Mouse (Mus musculus) gonadal fat pad, adult 2 months (tissue): Measurements from ENCODE around the gene Nt5dc3. TPM values are rescaled to one million over a fixed set of nuclear protein-coding genes. Genes with fewer than 3 reads are reported as not detected.

Experiments
- DNase-seq: peaks from one replicate; pipeline ENCODE4 v3.0.0-alpha.2; 2012; ENCODE audit warnings: low read depth
- polyA plus RNA-seq: library from polyadenylated mRNA; depleted of rRNA; stranded (reverse); fragments of >200 nt; gene quantifications from 2 replicates; pipeline ENCODE4 v1.2.3, GENCODE M21; 2012

Gene Nt5dc3
- polyA plus RNA-seq, 1 experiment: 15.5 TPM

DNA sequence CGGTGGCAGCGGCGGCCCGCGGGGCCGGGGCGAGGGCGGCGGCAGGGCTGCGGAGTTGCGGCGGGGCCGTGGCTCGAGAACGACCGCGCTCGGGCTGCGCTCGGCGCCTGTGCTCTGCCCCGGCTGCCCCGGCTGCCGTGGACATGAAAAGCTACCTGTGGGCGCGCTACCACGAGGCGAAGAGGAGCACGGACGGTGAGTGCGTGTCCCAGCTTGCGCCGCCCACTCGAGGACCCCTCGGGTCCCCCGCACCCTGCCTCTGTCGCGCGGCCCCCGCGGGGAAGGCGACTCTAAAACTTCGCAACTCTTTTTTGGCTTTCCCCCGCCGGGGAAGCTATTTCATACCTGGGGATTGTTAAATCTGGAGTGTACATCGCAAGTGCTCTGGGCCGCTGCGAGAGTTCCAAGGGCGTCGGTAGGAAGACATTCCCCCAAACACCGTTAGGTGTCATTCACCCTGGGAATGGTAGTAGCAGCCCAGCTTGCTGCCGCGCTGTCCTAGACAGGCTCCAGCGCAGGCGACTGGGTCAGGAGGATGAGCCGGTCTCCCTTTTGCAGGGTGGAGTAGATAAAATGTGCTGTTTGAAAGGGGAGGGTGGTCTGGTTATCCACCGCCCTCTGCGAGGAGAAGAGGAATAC, 431 bp downstream of the Nt5dc3 start:
- DNase-seq: no peak

DNA sequence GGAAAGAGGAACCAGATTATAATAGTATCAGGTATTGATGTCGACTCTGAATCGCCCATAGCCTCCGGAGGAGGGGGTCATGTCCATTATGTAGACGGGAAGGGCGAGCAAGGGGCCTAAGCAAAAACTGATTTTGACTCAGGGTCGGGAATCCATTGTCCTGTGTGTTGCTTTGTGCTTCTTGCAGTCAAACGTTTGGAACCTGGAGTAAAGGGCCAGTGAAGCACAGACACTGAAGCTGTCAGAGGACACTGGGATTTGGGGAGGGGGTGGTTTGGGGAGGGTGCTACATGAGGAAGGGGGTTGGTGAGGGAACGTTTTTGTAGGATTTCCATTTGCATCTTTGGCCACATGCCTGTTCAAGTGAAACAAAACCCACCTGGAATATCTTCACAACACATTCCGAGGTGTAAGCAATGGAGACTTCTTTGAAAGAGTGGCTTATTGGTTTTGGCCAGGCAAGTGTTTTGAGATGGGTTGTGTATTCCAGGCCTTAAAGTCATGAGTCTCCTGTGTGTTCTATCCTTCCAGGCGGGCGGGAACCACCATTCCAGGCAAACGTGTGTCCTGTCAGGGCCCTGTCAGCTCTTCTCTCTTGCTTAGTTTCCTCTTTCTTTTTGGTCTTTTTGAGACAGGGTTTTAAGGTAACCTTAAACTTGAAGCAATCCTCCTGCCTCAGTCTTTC, 1.2 kb downstream of the Nt5dc3 start:
- DNase-seq: no peak

DNA sequence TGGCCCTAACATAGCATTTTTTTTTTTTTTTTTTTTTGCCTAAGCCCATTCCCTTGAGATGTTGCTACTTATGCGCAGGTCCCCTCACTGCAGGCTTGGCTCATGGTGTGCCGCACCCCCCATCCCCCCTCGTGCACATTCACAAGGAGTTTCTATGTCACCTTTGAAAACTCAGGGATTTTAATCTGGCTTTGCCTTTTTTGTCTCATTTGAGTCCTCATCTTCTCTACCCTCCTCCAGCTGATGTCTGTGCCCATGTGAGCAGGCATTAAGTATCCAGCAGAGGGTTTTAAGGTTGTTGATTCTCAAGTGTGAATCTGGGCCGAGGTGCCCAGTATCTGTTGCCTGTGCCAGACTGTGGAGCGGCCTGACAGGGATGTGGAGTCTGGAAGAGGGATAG, 2.8 kb downstream of the Nt5dc3 start:
- no peak for DNase-seq

DNA sequence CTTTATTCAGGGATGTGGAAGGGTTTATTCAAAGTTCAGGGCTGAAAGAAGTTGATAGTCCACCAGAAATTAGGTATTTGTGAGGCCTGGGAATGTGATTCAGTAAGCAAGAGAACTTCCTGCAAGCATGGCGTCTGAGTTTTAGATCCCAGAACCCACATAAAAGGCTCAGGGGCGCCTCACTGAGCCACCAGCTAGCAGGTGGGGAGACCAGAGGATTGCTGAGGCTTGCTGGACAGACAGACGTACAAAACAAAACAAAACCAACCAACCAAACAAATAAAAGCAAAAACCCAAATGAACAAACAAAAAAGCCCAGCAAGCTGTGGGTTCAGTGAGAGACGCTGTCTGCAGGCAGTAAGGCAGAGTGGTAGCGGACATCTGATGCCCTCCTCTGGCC, 3.9 kb downstream of the Nt5dc3 start:
- DNase-seq: no peak

DNA sequence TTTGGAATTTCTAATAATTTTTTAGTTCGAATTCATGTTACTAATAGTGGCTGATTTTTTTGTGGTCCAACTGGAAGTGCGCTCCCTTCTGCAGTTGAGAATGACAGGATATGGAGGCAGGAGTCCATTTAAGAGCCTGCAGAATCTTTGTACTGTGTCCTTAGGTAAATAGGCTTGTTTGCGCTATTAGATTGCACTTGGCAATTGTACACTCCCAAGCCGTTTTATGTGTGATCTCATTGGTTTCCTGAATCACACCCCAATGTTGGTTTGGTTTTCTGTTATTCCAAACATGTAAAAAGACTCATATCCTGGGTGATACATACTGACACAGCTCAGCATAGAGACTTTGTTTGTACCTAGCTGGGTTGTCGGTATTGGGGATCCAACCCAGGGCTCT, 4.8 kb downstream of the Nt5dc3 start:
- DNase-seq: no peak

DNA sequence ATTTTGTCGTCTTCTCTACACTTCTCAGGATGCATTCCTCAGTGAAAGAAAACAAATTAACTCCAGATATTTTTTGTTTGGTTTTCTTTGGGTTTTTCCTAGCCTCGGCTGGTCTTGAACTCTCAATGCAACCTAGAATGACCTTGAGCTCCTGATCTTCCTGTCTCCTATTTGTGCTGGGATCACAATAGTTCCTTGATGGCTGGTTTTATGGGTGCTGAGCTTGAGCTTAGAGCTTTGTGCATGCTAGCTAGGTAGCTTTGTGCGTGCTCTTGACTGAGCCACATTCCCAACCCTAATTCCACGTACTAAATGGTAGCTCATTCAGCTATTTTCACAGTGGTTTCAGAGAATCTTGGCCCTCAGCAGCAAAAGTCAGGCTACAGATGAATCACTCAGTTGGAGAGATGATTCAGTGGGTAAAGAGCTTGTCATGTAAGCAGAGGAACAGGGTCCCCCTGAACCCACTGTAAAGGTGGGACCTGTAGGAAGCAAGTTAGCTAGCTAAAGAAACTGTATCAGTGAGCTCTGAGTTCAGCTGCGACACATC, 5.4 kb downstream of the Nt5dc3 start:
- DNase-seq: no peak

DNA sequence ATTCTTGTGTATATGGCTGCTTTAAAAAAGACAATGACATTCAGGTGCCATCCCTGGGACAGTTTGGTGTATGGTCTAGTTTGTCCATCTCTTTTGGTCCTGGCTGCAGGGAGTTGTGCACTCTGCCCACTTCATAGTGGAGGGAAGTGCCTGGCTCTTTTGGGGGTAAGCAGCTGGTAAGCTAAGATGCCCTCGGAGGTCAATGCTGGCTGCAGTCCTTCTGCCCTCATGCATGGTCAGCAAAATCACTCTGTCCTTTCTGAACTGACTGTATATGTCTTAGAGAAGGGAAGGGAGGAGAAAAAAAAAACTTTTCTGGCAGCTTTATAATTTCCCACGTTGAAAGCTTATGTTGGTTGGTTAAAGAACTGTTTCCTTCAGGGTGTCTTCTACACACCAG, 6.6 kb downstream of the Nt5dc3 start:
- no peak for DNase-seq

DNA sequence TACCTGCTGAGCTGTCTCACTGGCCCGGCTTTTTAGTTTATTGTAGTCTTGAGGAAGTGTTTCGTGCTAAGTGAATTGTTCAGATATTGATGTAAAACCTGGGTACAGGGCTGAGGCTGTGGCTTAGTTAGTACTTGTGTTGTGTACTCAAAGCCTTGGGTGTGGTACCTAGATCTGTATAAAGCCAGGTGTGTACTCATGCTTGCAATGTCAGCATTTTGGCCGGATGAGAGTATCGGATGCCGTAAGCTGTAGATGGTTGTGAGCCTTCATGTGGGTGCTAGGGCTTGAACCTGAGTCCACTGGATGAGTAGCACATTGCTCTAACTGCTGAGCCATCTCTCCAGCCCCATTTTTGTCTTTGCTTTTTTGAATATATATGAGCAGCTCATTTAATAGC, 7.3 kb downstream of the Nt5dc3 start:
- no peak for DNase-seq

DNA sequence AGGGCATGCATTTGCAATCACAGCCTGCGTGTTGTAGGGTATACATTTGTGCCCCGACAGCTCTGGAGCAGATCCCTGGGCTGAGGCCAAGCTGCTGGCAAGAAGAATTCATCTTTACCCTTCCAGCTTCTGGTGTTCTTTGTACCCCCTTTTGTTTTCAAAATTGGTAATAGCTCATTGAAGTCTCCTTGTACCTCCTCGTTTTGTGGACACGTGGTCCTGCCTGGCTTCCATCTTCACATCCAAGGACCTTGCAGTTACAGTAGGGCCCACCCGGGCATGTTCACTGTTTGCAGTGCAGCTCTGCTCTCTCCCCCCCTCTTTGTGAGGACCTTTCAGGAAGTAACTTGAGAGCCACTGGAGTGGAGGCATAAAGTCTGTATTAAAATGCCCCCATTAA, 9.4 kb downstream of the Nt5dc3 start:
- no peak for DNase-seq

DNA sequence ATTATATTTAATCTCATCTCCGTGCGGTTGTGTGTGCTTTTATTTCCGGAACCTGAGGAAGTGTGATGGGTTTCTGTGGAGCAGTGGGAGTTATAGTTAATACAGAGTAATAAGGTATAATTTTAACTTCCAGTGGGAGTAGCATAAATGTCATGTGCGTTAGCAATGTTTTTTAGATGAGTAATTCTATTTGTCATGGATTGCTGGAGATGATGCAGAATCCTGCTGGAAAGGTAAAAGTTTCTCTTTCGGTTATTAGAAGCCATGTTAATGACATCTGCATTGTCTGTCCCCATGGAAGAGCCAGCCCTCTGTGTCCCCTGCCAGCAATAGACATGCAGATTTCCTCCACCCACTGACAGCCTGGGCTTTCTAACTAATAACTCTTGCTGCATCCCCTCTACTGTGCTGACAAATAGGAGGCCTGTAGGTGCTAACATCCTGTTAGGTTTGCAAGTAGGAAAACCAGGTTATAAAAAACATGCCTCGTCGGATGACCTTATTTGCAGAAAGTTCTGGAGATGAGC, 10.4 kb downstream of the Nt5dc3 start:
- no peak for DNase-seq

DNA sequence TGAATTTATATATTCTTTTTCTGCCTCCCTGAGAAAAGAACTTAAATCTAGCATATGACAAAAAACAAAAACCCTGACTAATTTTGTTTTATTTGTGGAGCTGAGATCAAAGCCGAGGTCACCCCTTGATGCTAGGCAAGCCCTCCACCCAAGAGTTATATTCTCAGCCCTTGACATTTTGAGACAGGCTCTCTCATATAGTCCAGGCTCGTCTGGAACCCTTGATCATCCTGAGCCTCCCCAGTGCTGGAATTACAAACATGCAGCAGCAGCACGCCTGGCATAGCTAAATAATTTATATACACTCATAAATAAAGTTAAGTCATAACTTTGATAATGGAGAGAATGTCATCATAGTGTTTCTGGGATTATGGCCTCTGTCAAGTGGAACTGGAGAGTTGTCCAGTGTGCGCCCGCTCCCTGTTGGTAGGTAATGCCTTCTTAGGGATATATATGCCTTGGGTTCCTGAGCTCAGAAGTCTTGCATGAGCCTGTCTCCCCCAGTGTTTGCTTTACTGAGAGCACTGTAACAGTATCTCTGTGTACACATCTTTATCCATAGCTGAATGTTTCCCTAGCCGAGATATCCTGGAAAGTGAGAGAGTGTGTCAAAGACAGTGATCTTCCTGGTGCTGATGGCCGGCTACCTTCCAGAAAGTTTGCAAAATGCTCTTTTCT, 12.8 kb downstream of the Nt5dc3 start:
- DNase-seq: no peak

DNA sequence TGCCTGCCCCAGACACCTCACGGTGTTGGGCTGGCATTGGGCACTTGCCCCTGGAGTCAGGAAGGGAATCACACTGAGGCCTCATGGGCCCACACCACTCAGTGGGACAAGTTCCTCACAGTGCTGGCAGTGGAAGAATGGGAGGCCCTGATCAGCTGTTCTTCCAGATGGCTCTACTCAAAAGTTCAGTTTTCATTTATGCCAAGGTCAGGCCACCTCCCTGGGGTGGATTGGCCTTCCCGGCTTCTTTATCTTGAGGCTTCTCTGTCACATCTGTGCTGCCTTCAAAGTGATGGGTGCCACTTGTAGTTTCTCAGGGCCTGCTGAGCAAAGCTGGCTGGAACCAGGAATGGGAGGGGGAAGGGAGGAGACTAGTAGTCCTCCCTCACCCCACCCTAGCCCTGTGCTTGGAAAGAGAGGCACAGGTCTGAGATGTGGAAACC, 14.7 kb downstream of the Nt5dc3 start:
- no peak for DNase-seq

DNA sequence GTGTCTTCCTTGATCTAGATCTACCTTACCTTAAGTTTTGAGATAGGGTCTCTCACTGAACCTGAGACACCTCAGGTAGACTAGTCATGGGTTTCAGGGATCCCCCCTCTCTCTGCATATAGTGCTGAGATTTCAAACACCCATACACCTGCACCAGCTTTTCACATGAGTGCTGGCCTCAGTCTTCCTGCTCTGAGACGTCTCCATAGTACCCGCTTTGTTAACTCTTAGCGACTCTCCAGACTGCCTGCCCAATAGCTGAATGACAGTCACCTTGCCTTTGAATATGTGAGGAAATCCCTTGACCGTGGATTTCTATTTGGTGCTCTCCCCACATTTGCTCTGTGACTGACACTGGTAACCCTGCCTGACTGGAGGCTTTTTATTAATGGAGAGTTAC, 15.4 kb downstream of the Nt5dc3 start:
- DNase-seq: no peak

DNA sequence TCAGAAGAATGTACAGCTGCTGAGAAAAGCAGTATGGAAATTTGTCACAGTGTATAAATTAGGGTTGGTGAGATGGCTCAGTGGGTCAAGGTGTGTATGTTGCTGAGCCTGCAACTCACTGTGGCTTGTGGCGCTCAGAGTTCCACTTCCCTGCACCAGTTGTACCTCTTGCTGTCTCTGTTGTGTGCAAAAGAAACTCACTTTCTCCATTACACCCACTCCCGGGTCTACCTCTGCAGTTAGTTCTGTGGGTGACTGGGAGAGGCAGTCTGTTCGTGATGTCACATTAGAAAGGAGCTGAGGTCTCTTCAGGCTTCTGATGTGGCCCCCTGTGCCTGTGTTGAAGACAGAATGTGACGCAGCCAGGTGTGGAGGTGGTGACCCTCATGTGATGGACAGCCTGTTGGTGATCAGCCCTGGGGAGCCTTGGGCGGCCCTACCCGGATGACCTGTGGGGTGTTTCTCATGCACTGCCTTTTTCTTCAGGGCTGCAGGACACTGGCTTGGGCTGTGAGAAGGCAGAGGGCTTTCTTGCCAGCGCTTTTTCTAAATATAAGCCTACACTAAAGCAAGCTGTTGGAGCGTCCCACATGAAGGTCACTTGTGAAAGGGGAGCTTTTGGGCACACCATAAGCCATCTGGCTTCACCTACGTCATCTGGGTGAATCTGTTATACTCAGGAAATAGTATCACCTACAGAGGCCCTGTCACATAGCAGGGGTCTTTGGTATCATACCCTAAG, 16.2 kb downstream of the Nt5dc3 start:
- DNase-seq: no peak

DNA sequence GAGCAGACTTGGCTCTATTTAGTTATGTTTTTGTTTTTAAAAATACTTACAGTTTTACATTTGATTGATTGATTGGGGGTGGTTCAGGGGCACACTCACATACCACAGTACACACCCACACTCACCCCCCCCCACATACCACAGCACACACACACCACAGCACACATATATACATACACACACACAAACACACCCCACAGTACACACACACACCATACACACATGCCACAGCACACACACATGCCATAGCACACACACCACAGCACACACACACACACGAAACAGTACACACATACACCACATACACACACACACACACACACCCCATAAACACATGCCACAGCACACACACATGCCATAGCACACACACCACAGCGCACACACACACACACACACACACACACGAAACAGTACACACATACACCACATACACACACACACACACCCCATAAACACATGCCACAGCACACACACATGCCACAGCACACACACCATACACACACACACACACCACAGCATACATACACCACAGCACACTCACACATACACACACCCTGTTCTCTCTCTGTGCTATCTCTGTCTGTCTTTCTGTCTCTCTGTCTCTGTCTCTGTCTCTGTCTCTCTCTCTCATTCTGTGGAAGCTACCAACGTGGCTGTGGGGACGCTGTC, 17.4 kb downstream of the Nt5dc3 start:
- DNase-seq: no peak

DNA sequence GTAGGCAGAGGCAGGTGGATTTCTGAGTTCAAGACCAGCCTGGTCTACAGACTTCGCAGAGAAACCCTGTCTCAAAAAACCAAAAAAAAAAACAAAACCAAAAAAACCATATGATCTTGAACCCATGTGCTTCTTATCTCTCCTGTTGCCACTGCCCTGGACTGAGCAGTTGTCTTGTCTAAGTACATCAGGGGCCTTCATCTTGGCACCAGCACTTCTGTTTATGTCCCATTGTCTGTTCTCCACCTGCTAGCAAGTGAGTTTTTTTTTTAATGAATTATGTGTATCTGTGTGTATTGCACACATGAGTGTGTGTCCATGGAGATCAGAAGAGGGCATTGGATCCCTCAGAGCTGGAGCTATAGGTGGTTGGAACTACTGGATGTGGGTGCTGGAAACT, 28.6 kb downstream of the Nt5dc3 start:
- no peak for DNase-seq

DNA sequence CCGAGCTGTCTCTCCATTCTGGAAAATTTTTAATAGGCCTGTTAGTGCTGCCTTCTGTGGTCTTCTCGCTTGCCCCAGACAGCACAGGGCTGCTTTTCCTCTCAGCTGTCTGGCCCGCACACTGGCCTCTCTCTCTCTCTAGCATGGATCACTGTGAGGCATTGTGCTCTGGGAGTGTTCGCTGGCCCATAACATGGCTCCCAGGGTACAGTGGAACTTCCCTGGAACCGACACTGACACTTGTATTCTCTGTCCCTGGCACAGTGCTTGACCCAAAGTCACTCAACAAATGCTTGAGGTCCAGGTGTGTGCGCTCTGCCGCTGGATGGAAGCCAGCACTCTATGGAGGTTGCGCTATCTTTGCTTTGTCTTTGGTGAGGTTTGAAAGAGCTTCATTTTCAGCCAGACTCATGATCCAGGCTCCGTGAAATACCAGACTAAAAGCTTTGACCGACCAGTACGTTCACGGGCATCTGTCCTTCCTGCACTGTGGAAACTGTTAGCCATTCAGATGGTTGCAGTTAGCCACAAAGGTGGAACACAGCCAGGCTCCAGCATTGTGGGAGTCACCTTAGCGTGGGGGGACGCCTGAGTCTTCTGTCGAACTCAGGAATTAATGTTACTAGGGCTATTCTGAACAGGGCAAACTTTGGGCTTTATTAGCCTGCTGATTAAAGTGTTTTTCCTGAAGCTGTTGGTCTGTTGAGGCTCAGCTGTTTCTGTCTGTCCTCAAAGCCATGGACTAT, 29.4 kb downstream of the Nt5dc3 start:
- DNase-seq: no peak

DNA sequence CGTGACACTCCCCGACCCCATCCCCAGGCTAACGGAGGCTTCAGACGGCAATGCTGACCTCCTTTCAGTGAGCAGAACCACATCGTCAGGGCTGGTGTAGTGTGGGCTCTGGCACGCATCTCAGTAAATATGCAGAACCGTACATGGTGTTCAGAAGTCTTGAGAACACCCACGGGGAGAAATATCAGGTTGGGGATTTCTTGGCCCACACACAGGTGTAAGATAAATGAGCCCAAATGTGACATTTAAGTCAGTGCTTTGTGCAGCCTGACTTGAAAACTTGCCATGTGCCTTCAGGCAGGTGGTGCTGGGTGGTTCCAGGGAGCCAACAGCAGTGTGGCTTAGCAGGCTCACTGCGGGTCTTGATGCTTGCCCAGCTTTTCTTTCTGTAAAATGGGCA, 31.2 kb downstream of the Nt5dc3 start:
- DNase-seq: no peak

DNA sequence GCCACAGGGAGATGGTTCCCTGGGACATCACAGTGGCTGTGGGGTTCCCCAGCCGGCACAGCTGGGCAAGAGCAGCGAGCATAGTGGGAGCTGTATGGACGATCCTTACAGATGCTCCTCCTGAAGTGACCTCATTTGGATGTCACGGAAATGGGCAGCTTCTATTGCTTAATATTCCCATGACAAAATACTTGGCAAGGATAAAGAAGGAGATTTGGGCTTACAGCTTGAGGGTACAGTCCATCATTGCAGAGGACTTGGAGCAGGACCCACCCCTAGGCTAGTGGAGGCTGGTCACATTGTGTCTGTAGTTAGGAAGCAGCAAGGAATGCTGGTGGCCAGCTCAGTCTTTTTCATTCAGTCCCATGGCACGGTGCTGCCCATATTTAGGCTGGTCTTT, 31.8 kb downstream of the Nt5dc3 start:
- DNase-seq: no peak

DNA sequence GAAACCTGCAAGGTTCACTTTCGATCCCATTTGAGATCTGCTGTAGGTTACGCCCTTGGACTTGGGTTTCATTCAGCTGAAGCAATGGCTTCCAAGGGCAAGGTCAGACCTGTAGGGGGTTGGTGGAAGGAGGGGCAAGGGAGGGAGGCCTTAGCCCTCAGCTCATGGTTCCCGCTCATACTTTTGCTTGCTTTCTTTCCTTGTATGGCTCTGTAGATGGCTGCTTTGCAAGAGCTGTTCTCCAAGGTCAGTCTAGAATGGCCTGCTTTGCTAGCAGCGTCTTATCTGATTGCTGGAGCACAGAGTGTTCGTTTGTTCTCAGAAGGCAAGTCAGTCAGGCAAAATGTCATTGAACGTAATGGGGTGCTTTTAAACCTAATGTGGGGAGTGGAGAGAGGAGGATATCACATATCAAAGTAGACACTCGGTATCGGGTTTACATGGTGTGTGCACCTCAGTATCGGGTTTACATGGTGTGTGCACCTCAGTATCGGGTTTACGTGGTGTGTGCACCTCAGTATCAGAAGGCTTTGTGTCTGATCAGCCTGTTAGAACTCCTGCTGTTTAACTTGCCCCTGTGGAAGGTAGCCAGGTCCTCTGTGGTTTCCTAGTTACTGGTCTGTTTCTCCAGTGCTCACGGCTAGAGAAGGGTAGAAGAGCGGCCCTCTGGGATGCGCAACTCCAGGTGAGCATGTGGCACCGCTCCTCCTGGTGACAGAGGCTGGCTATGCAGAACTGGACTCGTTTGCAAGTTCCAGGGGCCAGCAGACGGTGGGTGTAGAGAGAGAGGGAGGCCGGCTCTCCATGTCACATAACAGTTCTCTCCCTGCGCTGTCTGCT, 35.7 kb downstream of the Nt5dc3 start:
- no peak for DNase-seq
